Mouse (Mus musculus) mature B cell (primary cell): Measurements from ENCODE around the gene Hoxd1.

ENCODE experiments used
- in situ Hi-C: fragments of 300-500 bp; cut with MboI; formaldehyde crosslinking; loops from 2 replicates; pipeline ENCODE4 v1.14.3; 2019

Gene Hoxd1

GRCm38 (mm10) chr2:74762522-74763244, at the start of gene Hoxd1:
Hoxd1 (plus strand) TSS chr2:74762980.
- in situ Hi-C loops: no loop called here

GRCm38 (mm10) chr2:74713239-74714150, 49.3 kb upstream of the Hoxd1 start:
- in situ Hi-C loops: loop anchor here (25.0 kb wide), 1 partner anchor 874 kb away; no protein-coding TSS in a partner anchor

- in situ Hi-C loops: loop anchor here (25.0 kb wide), 1 partner anchor 873 kb away; no protein-coding TSS in a partner anchor
Observed at GRCm38 (mm10) chr2:74714156-74714789, 48.5 kb upstream of the Hoxd1 start.

GRCm38 (mm10) chr2:74714881-74715280, 47.9 kb upstream of the Hoxd1 start:
- in situ Hi-C loops: loop anchor here (25.0 kb wide), 1 partner anchor 872 kb away; no protein-coding TSS in a partner anchor

- in situ Hi-C loops: loop anchor here (25.0 kb wide), 1 partner anchor 872 kb away; no protein-coding TSS in a partner anchor
Observed at GRCm38 (mm10) chr2:74715504-74716241, 47.1 kb upstream of the Hoxd1 start.

- in situ Hi-C loops: loop anchor here (25.0 kb wide), 1 partner anchor 867 kb away; no protein-coding TSS in a partner anchor
Observed at GRCm38 (mm10) chr2:74720384-74720783, 42.4 kb upstream of the Hoxd1 start.

- in situ Hi-C loops: loop anchor here (25.0 kb wide), 1 partner anchor 866 kb away; no protein-coding TSS in a partner anchor
Observed at GRCm38 (mm10) chr2:74720955-74721491, 41.8 kb upstream of the Hoxd1 start.

GRCm38 (mm10) chr2:74721882-74722281, 40.9 kb upstream of the Hoxd1 start:
- in situ Hi-C loops: loop anchor here (25.0 kb wide), 1 partner anchor 865 kb away; no protein-coding TSS in a partner anchor

GRCm38 (mm10) chr2:74722949-74723348, 39.8 kb upstream of the Hoxd1 start:
- in situ Hi-C loops: loop anchor here (25.0 kb wide), 1 partner anchor 864 kb away; no protein-coding TSS in a partner anchor

- in situ Hi-C loops: loop anchor here (25.0 kb wide), 1 partner anchor 863 kb away; no protein-coding TSS in a partner anchor
Observed at GRCm38 (mm10) chr2:74724244-74725015, 38.4 kb upstream of the Hoxd1 start.

GRCm38 (mm10) chr2:74725171-74725570, 37.6 kb upstream of the Hoxd1 start:
- in situ Hi-C loops: no loop called here

- in situ Hi-C loops: no loop called here
Observed at GRCm38 (mm10) chr2:74726551-74726950, 36.2 kb upstream of the Hoxd1 start, which contains the start of gene Gm28230. Gm28230 (plus strand) TSS chr2:74726728.

- in situ Hi-C loops: no loop called here
Observed at GRCm38 (mm10) chr2:74726973-74727639, 35.7 kb upstream of the Hoxd1 start.

- in situ Hi-C loops: no loop called here
Observed at GRCm38 (mm10) chr2:74727640-74728302, 35.0 kb upstream of the Hoxd1 start.

- in situ Hi-C loops: no loop called here
Observed at GRCm38 (mm10) chr2:74728303-74728680, 34.5 kb upstream of the Hoxd1 start.

GRCm38 (mm10) chr2:74730331-74730730, 32.4 kb upstream of the Hoxd1 start:
- in situ Hi-C loops: no loop called here

- in situ Hi-C loops: no loop called here
Observed at GRCm38 (mm10) chr2:74731055-74731454, 31.7 kb upstream of the Hoxd1 start.

GRCm38 (mm10) chr2:74731799-74732512, 30.8 kb upstream of the Hoxd1 start:
- in situ Hi-C loops: no loop called here
